Mouse (Mus musculus) lung, postnatal 4 days (tissue): ENCODE results near the gene Gfer.

ENCODE experiments used
- DNase-seq, 2 experiments: peaks; one replicate each; pipeline ENCODE4 v3.0.0; 2021

The Gfer gene

DNA sequence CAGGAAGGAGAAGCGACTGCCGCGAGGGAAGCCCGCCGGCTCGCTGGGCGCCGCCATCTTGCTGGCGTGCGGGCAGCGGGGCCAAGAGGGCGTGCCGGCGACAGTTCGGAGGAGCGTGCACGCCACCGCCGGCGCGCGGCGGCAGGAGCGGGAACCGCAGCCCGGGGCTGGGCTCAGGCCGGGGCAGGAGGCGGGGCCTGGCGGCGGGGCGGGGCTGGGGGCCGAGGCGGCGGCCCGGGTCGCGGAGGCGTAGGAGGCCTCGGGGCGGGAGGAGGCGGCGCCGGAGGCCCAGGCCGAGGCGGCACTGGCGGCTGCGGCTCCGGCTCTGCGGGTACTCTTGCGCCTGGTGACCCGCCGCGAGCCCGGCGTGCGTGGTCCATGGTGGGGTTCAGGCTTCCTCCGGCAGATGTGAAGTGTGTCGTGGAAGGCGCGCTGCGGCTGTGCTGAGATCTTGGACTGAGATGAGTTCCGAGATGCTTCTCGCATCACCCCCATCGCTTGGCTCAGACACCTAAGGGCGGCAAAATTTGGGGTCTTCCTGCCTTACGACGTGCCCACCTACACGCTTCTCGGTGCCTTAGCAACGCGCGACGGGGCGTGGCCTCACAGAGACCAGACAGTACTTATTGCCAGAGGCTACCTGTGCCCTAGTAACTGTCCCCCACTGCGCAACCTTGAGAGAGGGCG lies at the start of gene Gfer, which contains the start of gene Noxo1:
Gfer (minus strand) TSS at position 146 of the 687 bp plus-strand sequence.
Noxo1 (plus strand) TSS at position 224 of the 687 bp plus-strand sequence.
- DNase-seq: peak; percentile 91 to 94

DNA sequence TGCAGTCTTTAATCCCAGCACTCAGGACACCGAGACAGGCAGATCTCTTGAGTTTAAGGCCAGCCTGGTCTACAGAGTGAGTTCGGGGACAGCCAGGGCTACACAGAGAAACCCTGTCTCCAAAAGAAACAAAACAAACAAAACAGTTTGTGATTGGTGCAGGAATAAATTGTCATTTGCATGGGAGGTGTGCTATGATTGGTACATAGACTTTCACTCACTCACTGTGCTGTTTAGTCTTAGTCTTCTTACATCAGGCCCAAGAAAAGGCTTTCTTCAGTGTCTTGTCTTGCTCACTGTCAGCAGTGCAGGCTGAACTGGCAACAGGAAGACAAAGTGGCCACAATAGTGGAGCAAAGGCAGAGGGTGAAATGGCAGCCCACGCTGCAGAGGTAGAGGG lies 48.4 kb upstream of the Gfer start:
- DNase-seq: no peak

DNA sequence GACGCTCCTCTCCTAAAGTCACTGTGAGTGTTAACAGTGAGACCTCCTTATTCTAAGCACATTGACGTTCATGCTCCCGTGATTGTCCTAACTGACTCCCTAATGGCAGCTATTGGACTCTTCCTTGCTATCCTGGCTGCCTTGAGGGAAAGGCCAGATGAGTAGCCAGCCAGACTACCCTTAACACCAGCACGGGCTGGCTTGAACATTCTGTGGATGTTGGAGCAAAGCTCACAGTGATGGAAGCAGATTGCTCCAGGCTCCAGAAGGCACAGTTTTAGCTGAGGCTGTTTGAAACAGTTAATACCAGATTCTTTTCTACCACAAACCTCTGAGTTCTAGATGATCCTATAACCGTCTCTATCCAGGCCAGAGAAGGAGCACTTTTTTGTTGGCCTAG lies 47.9 kb upstream of the Gfer start:
- no peak for DNase-seq

DNA sequence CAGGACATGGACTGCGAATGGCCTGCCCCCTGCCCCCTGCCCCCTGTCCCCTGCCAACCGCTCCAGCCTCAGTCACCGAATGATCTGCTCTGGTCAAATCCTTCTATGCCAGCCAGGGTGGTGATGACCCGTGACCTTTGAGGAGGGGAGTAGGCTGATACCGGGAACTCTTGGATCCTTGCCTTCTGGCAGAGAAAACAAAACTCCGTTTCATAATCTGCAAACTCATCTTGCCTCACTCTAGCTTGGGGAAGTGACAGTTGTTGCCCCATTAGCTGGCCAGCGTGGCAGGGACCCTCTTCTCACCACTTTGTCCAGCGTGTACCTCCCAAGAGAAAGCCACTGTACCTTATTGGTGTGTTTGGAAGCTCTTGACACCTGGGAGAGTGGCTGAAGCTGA lies 46.4 kb upstream of the Gfer start:
- no peak for DNase-seq

DNA sequence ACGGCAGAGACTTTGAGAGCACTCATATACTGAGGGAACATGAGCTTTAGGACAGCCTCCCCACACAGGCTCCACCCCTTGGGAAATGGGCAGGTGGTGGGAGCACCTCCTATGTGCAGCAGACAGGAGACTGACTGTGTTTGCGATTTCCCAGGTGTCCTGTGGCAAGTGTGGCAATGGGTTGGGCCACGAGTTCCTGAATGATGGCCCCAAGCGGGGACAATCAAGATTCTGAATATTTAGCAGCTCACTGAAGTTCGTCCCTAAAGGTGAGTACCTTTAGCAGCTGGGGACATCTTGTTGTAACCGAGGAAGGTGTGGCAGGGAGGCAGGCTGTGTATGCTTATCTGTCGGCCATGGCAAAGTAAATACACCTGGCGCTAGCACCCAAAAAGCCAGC lies 44.0 kb upstream of the Gfer start:
- DNase-seq: no peak

DNA sequence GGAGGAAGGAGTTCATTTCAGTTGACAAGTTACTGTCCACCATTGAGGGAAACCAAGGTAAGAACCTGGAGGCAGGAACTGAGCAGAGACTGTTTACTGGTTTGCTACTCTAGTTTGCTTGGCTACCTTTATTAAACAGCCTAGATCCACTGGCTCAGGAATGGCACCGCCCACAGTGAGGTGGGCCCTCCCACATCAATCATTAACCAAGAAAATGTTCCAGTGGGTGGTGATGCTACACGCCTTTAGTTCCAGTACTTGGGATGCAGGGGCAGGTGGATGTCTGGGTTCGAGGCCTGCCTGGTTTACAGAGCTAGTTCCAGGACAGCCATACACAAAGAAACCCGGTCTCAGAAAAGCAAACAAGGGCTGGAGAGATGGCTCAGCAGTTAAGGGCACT lies 42.3 kb upstream of the Gfer start:
- peak in 1 of 2 experiments; percentile 12 for DNase-seq

DNA sequence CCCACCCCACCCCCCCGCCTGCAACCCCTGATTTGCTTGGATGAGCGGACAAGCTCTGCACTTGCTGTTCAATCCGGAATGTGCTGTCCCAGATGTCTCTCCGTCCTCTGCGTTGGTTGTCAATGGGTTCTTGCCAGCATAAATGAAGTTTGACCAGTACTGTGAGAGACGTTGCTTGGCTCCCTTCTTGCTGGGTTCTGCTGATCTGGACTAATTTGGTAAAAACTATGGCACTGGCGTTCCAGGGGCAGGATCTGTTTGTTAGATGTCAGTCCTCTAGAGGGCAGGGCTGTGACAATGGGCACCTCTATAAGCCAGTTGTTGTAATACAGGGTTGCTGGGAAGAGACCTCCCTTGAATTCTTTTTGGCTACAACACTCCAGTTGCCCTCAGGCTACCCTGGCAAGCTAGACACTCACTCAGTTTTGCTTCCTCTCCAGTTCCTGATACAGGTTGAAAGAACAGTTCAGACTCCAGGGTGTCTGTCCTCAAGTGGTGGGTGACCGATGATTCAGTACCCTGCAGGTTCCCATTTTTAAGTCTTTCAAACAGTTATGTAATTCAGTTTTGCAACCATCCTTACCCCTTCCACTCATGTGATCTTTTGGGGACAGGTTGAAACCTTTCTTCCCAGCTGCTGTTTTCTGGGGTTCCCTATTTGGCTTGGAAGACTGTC lies 41.3 kb upstream of the Gfer start:
- no peak for DNase-seq

DNA sequence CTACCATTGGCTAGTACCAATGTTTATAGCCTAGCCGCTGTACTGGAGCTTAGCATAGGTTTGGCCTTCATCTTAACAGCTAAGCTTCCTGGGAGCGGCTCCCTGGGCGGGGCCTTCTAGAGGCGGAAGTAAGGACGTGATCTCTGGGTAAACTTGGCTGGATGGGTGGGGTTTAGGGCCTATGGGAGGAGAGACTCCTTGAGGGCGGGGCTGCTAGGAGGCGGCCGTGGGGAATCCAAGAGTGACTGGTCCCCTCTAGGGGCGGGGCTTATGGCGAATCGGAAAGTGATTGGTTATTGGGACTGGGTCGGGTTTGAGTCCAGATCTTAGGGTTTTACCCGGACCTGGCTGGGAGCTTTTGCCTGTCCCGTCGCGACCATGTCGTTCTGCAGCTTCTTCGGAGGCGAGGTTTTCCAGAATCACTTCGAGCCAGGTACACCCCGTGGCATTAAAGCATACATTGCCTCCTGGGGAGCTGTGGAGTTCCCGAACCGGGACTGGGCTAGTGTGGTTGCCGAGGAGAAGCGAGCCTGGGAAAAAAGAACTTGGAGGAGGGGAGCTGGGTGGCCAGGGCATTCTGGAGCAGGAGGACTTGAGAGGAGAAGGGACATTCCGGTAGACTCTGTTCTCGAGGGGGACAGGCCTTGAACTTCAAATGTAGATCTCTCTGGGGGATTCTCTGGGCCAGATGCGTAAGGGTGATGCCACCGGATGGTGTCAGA lies 40.5 kb upstream of the Gfer start, which contains the start of gene Msrb1:
Msrb1 (plus strand) TSS at position 313 of the 722 bp plus-strand sequence.
- DNase-seq: peak; percentile 98

DNA sequence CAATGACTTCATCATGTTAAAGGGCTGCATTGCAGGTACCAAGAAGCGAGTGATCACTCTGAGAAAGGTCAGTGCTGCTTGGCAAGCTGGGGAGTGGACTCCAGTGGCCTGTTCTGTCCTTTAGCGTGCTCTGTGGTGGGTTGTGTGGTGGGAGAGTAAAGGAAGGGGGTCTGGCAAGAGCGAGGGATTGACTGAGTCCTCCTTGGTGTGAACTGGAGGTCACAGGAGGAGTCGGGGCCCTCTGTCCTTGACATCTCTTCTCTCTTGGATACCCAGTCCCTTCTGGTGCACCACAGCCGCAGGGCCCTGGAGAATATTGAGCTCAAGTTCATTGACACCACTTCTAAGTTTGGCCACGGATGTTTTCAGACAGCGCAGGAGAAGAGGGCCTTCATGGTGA lies 39.5 kb upstream of the Gfer start:
- peak in 1 of 2 experiments; percentile 20 for DNase-seq

DNA sequence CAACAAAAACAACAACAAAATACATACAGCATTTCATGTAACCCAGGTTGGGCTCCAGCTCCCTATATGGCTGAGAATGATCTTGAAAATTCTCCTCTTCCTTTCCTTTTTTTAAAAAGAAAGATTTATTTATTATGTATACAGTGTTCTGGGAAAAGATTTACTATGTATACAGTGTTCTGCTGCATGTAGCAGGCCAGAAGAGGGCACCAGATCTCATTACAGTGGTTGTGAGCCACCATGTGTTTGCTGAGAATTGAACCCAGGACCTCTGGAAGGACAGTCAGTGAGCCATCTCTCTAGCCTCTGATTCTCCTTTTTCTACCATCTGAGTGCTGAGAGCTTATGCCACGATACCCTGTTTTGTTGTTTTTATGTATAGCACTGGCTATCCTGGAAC lies 38.6 kb upstream of the Gfer start:
- no peak for DNase-seq

DNA sequence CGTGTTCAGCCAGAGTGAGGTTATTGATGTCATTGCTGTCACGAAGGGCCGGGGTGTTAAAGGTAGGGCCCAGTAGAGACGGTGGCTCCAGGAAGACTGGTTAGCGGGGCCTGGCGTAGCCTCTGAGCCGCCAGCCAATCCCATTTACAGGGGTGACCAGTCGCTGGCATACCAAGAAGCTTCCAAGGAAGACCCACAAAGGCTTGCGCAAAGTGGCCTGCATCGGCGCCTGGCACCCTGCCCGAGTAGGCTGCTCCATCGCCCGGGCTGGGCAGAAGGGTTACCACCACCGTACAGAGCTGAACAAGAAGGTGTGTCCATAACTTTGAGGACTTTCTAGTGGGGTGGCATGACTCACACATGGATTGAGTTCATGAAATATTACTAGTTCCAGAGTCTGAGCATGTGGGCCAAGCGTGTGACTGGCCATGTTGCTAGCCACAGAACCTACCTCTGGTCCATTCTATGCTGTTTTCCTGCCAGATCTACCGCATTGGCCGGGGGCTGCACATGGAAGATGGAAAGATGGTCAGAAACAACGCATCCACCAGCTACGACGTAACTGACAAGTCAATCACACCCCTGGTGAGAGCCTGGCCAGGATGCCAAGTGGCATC lies 37.6 kb upstream of the Gfer start:
- no peak for DNase-seq

DNA sequence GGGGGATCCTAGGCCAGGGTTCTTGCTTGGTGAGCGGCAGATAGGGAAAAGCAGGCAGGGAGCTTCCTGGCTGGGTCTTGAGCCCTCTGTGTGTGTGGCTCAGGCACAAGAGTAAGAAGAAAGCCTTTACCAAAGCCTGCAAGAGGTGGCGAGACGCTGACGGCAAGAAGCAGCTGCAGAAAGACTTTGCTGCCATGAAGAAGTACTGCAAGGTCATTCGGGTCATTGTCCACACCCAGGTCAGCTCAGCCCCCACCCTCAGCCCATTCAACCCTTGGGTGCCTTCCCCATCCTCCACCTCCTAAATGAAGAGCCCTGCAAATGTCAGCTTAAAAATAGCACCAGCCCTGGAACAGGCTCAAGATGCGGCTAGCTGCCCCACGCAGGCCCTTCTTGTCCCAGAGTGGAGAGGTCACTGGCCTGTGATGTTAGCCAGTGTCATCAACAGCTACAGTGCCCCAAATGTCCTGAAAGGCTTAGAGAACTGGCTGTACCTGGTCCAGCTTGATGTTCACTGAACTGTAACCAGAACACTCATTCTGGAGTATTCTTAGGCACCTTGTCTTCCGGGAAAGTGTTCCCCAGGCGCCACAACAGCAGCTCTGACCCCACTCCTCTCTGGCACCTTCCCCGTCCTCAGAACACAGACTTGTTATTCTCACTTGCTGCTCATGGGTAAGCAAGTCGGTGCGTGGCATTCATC lies 36.4 kb upstream of the Gfer start:
- DNase-seq: no peak

DNA sequence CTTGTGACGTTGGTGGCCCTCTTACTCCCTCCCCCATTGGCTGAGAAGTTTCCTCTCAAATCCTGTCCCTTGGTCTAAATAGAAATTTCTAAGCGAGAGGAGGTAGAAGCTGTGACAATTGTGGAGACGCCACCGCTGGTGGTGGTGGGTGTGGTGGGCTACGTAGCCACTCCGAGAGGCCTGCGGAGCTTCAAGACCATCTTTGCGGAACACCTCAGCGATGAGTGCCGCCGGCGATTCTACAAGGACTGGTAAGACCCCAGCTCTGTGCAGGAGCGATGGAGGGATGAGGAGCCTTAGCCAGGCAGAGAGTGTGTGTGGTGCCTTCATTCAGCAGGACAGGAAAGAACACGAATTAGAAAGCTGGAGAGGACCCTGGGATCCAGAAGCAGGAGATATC lies 34.8 kb upstream of the Gfer start:
- no peak for DNase-seq

DNA sequence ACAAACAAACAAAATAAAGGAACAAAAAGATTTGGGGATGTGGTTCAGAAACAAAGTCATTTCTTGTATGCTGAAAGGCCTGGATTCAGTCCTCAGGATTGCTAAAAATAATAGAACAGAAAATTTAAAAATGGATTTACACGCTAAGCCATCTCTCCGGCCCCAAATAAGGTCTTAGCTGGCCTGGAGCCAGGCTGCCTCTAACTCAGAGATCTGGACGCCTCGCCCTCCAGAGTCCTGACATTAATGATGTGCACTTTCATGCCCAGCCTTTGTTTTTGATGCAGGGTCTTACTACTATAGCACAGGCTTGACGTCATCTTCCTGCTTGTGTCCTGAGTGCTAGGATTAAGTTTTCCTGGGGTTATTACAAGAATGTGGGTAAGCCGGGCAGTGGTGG lies 33.1 kb upstream of the Gfer start:
- no peak for DNase-seq

DNA sequence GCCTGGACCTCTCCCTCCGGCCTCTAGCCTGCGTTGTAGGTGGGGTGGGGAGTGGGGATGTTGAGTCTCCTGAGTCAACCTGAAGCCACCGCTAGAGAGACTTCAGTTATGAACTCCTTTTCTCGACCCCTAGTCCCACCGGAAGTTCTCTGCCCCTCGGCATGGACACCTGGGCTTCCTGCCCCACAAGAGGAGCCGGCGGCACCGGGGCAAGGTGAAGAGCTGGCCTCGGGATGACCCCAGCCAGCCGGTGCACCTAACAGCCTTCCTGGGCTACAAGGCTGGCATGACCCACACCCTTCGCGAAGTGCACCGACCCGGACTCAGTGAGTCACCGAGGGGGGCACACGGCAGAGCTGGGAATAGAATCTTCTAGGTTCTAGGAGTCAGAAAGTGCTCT lies 32.2 kb upstream of the Gfer start:
- DNase-seq: no peak

DNA sequence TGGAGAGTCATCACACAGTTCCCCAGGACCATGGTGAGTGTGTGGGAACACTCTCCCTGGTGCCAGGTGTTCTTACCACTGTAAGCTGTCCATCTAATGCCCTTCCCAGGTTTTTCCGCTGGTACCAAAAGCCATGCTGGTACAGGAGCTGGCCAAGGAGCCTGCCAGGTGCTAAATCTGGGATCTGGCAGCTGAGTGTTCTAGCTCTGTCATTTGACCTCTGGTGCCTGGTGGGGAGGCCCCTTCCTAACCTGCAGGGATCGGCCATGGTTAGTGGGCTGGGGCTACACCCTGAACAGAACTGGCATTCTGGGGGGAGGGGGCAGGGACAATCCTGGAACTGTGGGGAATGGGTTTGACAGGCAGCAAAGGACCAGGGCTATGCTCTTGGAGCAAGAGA lies 31.7 kb upstream of the Gfer start, which contains the start of gene Rpl3l:
Rpl3l (plus strand) TSS at position 203 of the 400 bp plus-strand sequence.
- DNase-seq: no peak

DNA sequence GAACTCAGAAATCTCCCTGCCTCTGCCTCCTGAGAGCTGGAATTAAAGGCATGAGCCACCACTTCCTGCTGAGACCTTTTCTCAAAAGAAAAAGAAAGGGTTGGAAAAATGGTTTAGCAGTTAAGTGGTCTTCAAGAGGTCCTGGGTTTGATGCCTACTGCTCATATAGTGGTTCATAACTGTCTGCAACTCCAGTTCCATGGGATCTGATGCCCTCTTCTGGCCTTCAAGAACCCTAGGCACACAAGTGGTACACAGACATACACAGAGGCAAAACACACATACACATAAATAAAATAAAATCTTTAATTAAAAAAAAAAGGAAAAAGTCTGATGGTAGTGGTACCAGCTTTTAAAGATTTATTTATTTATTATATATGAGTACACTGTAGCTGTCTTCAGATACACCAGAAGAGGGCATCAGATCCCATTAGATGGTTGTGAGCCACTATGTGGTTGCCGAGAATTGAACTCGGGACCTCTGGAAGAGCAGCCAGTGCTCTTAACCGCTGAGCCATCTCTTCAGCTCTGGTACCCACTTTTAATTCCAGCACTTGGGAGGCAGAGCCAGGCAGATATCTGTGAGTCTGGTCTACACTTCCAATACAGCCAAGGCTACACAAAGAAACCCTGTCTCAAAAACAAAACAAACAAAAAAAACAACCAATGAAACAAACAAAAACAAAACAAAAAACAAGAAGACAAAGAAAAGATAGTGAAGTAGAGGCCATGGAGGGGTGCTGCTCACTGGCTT lies 29.9 kb upstream of the Gfer start:
- no peak for DNase-seq

DNA sequence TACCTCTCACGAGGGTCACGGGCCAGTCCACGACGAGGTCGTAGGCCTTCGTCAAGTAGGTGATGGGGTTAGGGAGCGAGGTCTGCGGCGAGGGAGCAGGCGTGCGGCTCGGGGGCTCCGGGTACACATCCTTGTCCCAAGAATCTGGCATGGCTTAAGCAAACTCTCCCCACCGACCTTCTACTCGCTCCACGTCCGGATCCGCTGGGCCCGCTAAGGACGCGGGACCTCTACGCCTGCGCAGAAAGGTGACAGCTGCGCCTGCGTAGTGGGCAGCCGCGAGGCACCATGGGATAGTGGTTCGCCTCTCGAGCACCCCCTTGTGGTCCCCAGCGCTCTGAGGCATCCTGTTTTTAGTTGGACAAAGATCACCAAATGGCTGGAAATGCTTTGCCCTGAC lies 28.2 kb upstream of the Gfer start, which contains the start of gene Ndufb10:
Ndufb10 (minus strand) TSS at position 295 of the 400 bp plus-strand sequence.
- DNase-seq: peak; percentile 95 to 98

DNA sequence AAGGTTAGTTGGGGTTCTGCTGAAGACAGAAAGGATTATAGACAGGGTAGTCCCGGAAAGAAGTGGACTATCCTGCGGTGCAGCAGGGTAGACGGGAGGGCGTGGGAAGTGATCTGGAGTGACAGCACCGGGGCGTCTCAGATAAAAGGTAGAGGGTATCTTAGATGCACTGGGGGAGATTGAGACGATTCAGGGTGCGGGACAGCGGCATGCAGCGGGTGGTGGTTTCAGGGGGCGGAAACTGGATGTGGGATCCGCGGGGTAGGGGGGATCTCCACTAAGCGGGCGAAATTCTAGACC lies 27.9 kb upstream of the Gfer start:
- DNase-seq: no peak

DNA sequence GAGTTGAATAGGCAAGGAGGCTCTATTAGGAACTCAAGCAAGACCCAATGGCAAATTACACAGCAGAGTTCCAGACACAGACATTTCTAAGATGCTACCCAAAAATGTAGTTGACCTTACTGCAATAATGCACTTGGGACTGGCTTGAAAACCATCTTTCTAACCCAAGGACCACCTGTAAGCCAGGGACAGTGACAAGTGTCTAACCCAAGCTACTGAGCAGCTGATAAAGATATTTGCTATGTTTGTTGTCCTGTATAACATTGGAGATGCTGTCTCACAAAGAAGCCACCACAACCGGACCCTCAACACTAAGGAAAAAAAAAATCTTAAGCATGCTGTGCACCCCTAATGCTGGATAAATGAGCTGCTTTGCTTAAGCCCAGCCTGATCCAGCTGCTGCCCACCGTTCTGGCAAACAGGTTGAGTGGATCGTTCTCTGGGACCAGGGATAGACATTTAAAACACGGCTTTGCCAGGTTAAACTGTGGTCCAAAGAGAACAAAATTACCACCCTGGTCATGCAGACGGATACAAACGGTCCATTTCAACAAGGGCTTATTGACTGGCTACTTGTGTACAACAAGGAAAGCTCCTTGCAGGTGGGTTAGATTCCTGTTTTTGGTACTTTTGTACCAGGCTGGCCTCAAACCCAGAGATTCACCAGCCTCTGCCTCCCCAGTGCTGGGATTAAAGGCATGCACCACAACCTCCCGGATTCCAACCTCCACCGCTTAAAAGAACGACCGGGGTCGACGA lies 27.3 kb upstream of the Gfer start:
- no peak for DNase-seq

DNA sequence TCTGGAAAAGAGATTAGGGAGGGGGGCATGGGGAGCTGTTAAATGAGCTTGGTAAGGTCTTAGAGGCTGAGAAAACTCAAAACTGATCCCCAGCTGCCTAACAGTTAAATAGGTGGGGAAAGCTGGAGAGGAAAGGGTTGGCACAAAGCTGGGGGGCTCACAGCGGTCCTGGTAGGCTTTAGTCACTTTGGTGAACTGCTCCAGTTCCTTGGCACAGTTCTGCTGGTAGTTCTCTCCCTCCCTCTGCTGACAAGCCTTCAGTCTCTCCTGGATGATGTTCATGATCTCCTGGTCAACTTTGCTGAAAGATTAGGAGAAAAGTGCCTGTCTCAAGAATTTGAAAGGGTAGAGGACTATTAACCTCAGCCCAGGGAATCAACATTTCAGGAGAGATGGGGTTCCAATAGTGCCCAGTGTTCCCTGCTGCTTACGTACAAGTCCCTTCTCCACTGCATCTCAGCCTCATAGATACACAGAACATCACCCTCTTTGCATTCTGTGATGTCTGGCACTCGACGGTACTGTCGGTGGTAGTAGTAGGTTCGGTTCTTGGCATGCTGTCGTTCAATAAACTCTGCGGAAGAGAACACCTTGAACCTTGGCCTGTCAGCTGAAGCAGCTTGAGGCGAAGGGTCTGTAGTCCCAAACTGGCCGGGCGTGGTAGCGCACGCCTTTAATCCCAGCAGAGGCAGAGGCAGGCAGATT lies 26.4 kb upstream of the Gfer start:
- DNase-seq: peak in 1 of 2 experiments; percentile 17
